In genomic region chr19:58806364-58806763, GRCm38 (mm10) we compare ENCODE assay signal across 8 mouse cellular contexts. TPM values are rescaled to one million over a fixed set of nuclear protein-coding genes. Genes with fewer than 3 reads are reported as not detected.
A peak's percentile ranks its signal among the peaks of the same experiment; 100 is the strongest.
DNase-seq lines count a peak whose midpoint lies in the region; ATAC-seq and TF ChIP-seq lines count a peak whose summit lies in the region.

No protein-coding gene starts in this region.

- no peak for TF ChIP-seq POLR2A in ES-Bruce4 (IDR thresholded peaks at IDR 0.05; ENCODE audit: insufficient read depth, low read length)

- peak; percentile 83 for DNase-seq in adrenal gland, postnatal 14 days
- peak; percentile 82 for DNase-seq in embryonic facial prominence, embryonic 11.5 days (ENCODE audit: low spot score)
- DNase-seq in heart, postnatal 10 days: peak; percentile 81 to 88
- peak; percentile 31 for DNase-seq in large intestine, adult 2 months (ENCODE audit: low read depth, low spot score)
- peak; percentile 76 to 83 for DNase-seq in right cerebral cortex, adult 2 months (ENCODE audit: low spot score in 2 of 2)
- peak; percentile 49 for DNase-seq in yolk sac, embryonic 10.5 days (ENCODE audit: low spot score)

- no peaks in the 10 kb centered on the region for H3K9me3 ChIP-seq in ES-Bruce4 (replicated peaks; ENCODE audit: control insufficient read depth, insufficient read depth, low read length, poor library complexity, severe bottlenecking)
- H3K9me3 ChIP-seq in embryonic facial prominence, embryonic 11.5 days (replicated peaks; ENCODE audit: control insufficient read depth, low read length): no peaks in the 10 kb centered on the region

- H3K4me3 ChIP-seq in ES-Bruce4 (ENCODE audit: low read depth, low read length): no peak overlapping the region
- no peak overlapping the region for H3K4me3 ChIP-seq in embryonic facial prominence, embryonic 11.5 days (ENCODE audit: low read depth, low read length)

- H3K4me2 ChIP-seq in embryonic facial prominence, embryonic 11.5 days (ENCODE audit: low read depth, low read length): no peak overlapping the region

- intact Hi-C loops in heart, postnatal 10 days (cut with DNase I): loop anchor here (1.0 to 5.0 kb wide), 4 partner anchors 44 to 392 kb away; no protein-coding TSS in a partner anchor

- no peak for TF ChIP-seq EP300 in ES-Bruce4 (IDR thresholded peaks at IDR 0.05; ENCODE audit: insufficient read depth, low read depth, low read length)

- no peaks in the 10 kb centered on the region for H3K36me3 ChIP-seq in ES-Bruce4 (ENCODE audit: control insufficient read depth, insufficient read depth, low read length, poor library complexity, severe bottlenecking)
- H3K36me3 ChIP-seq in embryonic facial prominence, embryonic 11.5 days (replicated peaks; ENCODE audit: control insufficient read depth, insufficient read depth, low read depth, low read length): no peaks in the 10 kb centered on the region

- H3K9ac ChIP-seq in ES-Bruce4 (ENCODE audit: low read depth, poor library complexity, severe bottlenecking): no peak overlapping the region
- H3K9ac ChIP-seq in embryonic facial prominence, embryonic 11.5 days (replicated peaks; ENCODE audit: low read length): no peak overlapping the region

- ATAC-seq in embryonic facial prominence, embryonic 11.5 days (replicated peaks; ENCODE audit: insufficient number of reproducible peaks, low FRiP score, low TSS enrichment, low read depth): no peak
- ATAC-seq in megakaryocyte, adult 5-6 weeks (ENCODE audit: poor library complexity, severe bottlenecking): 0 out of 2 replicates have a peak, but pooled peaks have one; percentile 38

- TF ChIP-seq CTCF in ES-Bruce4 (IDR thresholded peaks at IDR 0.05; ENCODE audit: low read depth, low read length): peak; percentile 81

- 5% methylated on average over 3 of the region's 3 CpGs for WGBS in embryonic facial prominence, embryonic 11.5 days
- under 1% methylated on average over 3 of the region's 3 CpGs for WGBS in large intestine, adult 2 months

- H3K4me1 ChIP-seq in ES-Bruce4 (ENCODE audit: control insufficient read depth, insufficient read depth, low read length): no peaks in the 10 kb centered on the region
- no peaks in the 10 kb centered on the region for H3K4me1 ChIP-seq in embryonic facial prominence, embryonic 11.5 days (ENCODE audit: control insufficient read depth, insufficient read depth, low read length)

- no peaks in the 10 kb centered on the region for H3K27me3 ChIP-seq in ES-Bruce4 (ENCODE audit: control insufficient read depth, insufficient read depth, low read length, poor library complexity, severe bottlenecking)
- H3K27me3 ChIP-seq in embryonic facial prominence, embryonic 11.5 days (ENCODE audit: control insufficient read depth, insufficient read depth, low read length): no peaks in the 10 kb centered on the region

- H3K27ac ChIP-seq in ES-Bruce4 (ENCODE audit: insufficient read depth, low read length): no peak overlapping the region
- H3K27ac ChIP-seq in embryonic facial prominence, embryonic 11.5 days (replicated peaks; ENCODE audit: low read depth, low read length): no peak overlapping the region

RNA-seq across cellular contexts. Expression of gene 1700019N19Rik, which starts 12.1 kb away (rescaled TPM):
- polyA plus RNA-seq in ES-Bruce4 (2011; ENCODE audit: insufficient read depth, insufficient read length, low read depth, missing spikeins): not detected in 2 replicates
- total RNA-seq in adrenal gland, postnatal 14 days (2021): not detected in 2 replicates
- not detected in 2 replicates for polyA plus RNA-seq in embryonic facial prominence, embryonic 11.5 days (2014; fragmentation: Nextera tagmentation; extraction: Ambion mirVana)
- not detected for total RNA-seq in heart, postnatal 10 days (2021)
- polyA plus RNA-seq in large intestine, adult 2 months (2012; rRNA removed): not detected in 2 replicates
- total RNA-seq in megakaryocyte, adult 5-6 weeks (2015): not detected in 2 replicates
- total RNA-seq in megakaryocyte, adult 5-6 weeks (2017): not detected in 2 replicates

RNA-seq across cellular contexts. Expression of gene Pnliprp2, which starts 46.8 kb away (rescaled TPM):
- polyA plus RNA-seq in ES-Bruce4 (2011; ENCODE audit: insufficient read depth, insufficient read length, low read depth, missing spikeins): 0.90 TPM in 1 of 2 replicates, not detected in the other
- not detected in 2 replicates for total RNA-seq in adrenal gland, postnatal 14 days (2021)
- polyA plus RNA-seq in embryonic facial prominence, embryonic 11.5 days (2014; fragmentation: Nextera tagmentation; extraction: Ambion mirVana): not detected in 2 replicates
- total RNA-seq in heart, postnatal 10 days (2021): not detected
- polyA plus RNA-seq in large intestine, adult 2 months (2012; rRNA removed): 48.8 and 67.0 TPM in 2 replicates
- total RNA-seq in megakaryocyte, adult 5-6 weeks (2015): not detected in 2 replicates
- not detected in 2 replicates for total RNA-seq in megakaryocyte, adult 5-6 weeks (2017)

Comparison
In these comparisons a context has a peak if more than half of its experiments do, and no peak if none do; other contexts are left out.
1. DNase-seq: peak in every context shown above with its lines; median percentile 84 in heart, postnatal 10 days; 83 in adrenal gland, postnatal 14 days; 82 in embryonic facial prominence, embryonic 11.5 days; 80 in right cerebral cortex, adult 2 months; 49 in yolk sac, embryonic 10.5 days; 31 in large intestine, adult 2 months.